8 mouse cellular contexts compared by ENCODE assay signal in genomic region chr5:77140108-77140507, GRCm38 (mm10). TPM values are rescaled to one million over a fixed set of nuclear protein-coding genes. Genes with fewer than 3 reads are reported as not detected.
DNase-seq lines count a peak whose midpoint lies in the region; ATAC-seq and TF ChIP-seq lines count a peak whose summit lies in the region.

No protein-coding gene starts in this region.

- H3K79me2 ChIP-seq in MEL (ENCODE audit: control insufficient read depth, insufficient read depth, low read length, poor library complexity) = no peaks in the 10 kb centered on the region; the same call in 1 of the 2 replicates

- no peak for ATAC-seq in intestine, embryonic 14.5 days (replicated peaks; ENCODE audit: low FRiP score, low TSS enrichment, low read depth)
- ATAC-seq in intestine, postnatal 0 days = no peak
- peak; percentile 86 for ATAC-seq in inflammation-experienced regulatory T-cells, adult 6 months
- no peak for ATAC-seq in forebrain, embryonic 13.5 days

- no peak overlapping the region for H3K27ac ChIP-seq in intestine, embryonic 14.5 days (ENCODE audit: low read depth)
- no peak overlapping the region for H3K27ac ChIP-seq in intestine, postnatal 0 days (ENCODE audit: low read depth, low read length)
- peak overlapping the region; percentile 66 for H3K27ac ChIP-seq in MEL (ENCODE audit: control insufficient read depth, low read depth, low read length)
- no peak overlapping the region for H3K27ac ChIP-seq in forebrain, embryonic 13.5 days

- no peak overlapping the region for H3K9ac ChIP-seq in intestine, embryonic 14.5 days (ENCODE audit: low read length)
- no peak overlapping the region for H3K9ac ChIP-seq in intestine, postnatal 0 days (ENCODE audit: low read depth, low read length)
- peak overlapping the region; percentile 85 for H3K9ac ChIP-seq in MEL (ENCODE audit: control insufficient read depth, low read depth, low read length, poor library complexity, severe bottlenecking)
- no peak overlapping the region for H3K9ac ChIP-seq in forebrain, embryonic 13.5 days

- H3K4me3 ChIP-seq in intestine, embryonic 14.5 days (ENCODE audit: low read depth, low read length) = no peak overlapping the region
- H3K4me3 ChIP-seq in intestine, postnatal 0 days (ENCODE audit: low read depth, low read length) = no peak overlapping the region
- H3K4me3 ChIP-seq in MEL (ENCODE audit: control insufficient read depth in 1 of 2, insufficient read depth in 1 of 2, low read depth in 2 of 2, low read length in 2 of 2) = peak overlapping the region; percentile 46 to 88
- no peak overlapping the region for H3K4me3 ChIP-seq in forebrain, embryonic 13.5 days

- no peak for TF ChIP-seq RAD21 in MEL (IDR thresholded peaks at IDR 0.05; ENCODE audit: low read depth, low read length)

- intact Hi-C loops in left cerebral cortex, postnatal 36 days (cut with DNase I) = no loop called here
- intact Hi-C loops in gastrocnemius, postnatal 36 days (cut with DNase I) = no loop called here

- no peaks in the 10 kb centered on the region for H3K36me3 ChIP-seq in intestine, embryonic 14.5 days (ENCODE audit: control insufficient read depth, insufficient read depth, low read length)
- H3K36me3 ChIP-seq in intestine, postnatal 0 days (ENCODE audit: control insufficient read depth, insufficient read depth) = no peaks in the 10 kb centered on the region
- peaks cover 0 to 11% of the 10 kb centered on the region in 2 experiments; a peak in 2 of 4 replicates for H3K36me3 ChIP-seq in MEL (ENCODE audit: control insufficient read depth in 1 of 2, insufficient read depth in 2 of 2, low read length in 2 of 2)
- no peaks in the 10 kb centered on the region for H3K36me3 ChIP-seq in forebrain, embryonic 13.5 days (ENCODE audit: poor library complexity, severe bottlenecking)

- H3K27me3 ChIP-seq in intestine, embryonic 14.5 days (replicated peaks; ENCODE audit: control insufficient read depth, insufficient read depth, low read length) = no peaks in the 10 kb centered on the region
- H3K27me3 ChIP-seq in intestine, postnatal 0 days (replicated peaks; ENCODE audit: control insufficient read depth, insufficient read depth, low read length) = no peaks in the 10 kb centered on the region
- no peaks in the 10 kb centered on the region for H3K27me3 ChIP-seq in MEL (ENCODE audit: control insufficient read depth in 1 of 2, insufficient read depth in 2 of 2, low read length in 2 of 2)
- peaks cover 18% of the 10 kb centered on the region for H3K27me3 ChIP-seq in forebrain, embryonic 13.5 days

- no peak; a peak in 1 of 4 replicates for TF ChIP-seq EP300 in MEL (IDR thresholded peaks at IDR 0.05; ENCODE audit: low read depth in 1 of 2, low read length in 2 of 2)

- H3K9me3 ChIP-seq in intestine, embryonic 14.5 days (ENCODE audit: control insufficient read depth, low read length) = no peaks in the 10 kb centered on the region
- no peaks in the 10 kb centered on the region for H3K9me3 ChIP-seq in intestine, postnatal 0 days (ENCODE audit: control insufficient read depth)
- H3K9me3 ChIP-seq in MEL (replicated peaks; ENCODE audit: insufficient read depth, low read length) = no peaks in the 10 kb centered on the region
- no peaks in the 10 kb centered on the region for H3K9me3 ChIP-seq in forebrain, embryonic 13.5 days (replicated peaks)

- 0 out of 2 replicates have a peak overlapping the region, but pooled peaks have one; percentile 3 for H3K4me2 ChIP-seq in intestine, embryonic 14.5 days (ENCODE audit: low read length)
- no peak overlapping the region for H3K4me2 ChIP-seq in intestine, postnatal 0 days (replicated peaks; ENCODE audit: low read depth)
- H3K4me2 ChIP-seq in forebrain, embryonic 13.5 days = no peak overlapping the region

- H3K4me1 ChIP-seq in intestine, embryonic 14.5 days (replicated peaks; ENCODE audit: control insufficient read depth, insufficient read depth, low read length) = no peaks in the 10 kb centered on the region; the same call in 1 of the 2 replicates
- no peaks in the 10 kb centered on the region for H3K4me1 ChIP-seq in intestine, postnatal 0 days (replicated peaks; ENCODE audit: control insufficient read depth, insufficient read depth, low read length)
- peaks cover 5 to 16% of the 10 kb centered on the region in 2 experiments; a peak in 3 of 4 replicates for H3K4me1 ChIP-seq in MEL (ENCODE audit: control insufficient read depth in 1 of 2, insufficient read depth in 2 of 2, low read length in 2 of 2)
- H3K4me1 ChIP-seq in forebrain, embryonic 13.5 days = peaks cover 20% of the 10 kb centered on the region

- no peak for TF ChIP-seq CTCF in intestine, postnatal 0 days (IDR thresholded peaks at IDR 0.05; ENCODE audit: low read depth)
- no peak for TF ChIP-seq CTCF in MEL (IDR thresholded peaks at IDR 0.05 in 2 of 3, conservative IDR thresholded peaks at IDR 0.05 in 1 of 3; ENCODE audit: control insufficient read depth in 1 of 3, insufficient read depth in 1 of 3, low read depth in 2 of 3, low read length in 3 of 3, poor library complexity in 1 of 3, severe bottlenecking in 1 of 3)

- TF ChIP-seq POLR2A in MEL (IDR thresholded peaks at IDR 0.05; ENCODE audit: control insufficient read depth in 1 of 2, insufficient read depth in 1 of 2, low read depth in 1 of 2, low read length in 2 of 2, poor library complexity in 1 of 2) = peak; percentile 53 to 77; a peak in 3 of 4 replicates

- no peak for DNase-seq in intestine, embryonic 14.5 days (ENCODE audit: low spot score)
- peak; percentile 85 for DNase-seq in MEL (ENCODE audit: low read depth, low spot score)
- peak; percentile 12 to 32 for DNase-seq in monocyte, adult 2 months (ENCODE audit: low read depth in 1 of 2, low spot score in 2 of 2)
- no peak for DNase-seq in left cerebral cortex, postnatal 36 days (ENCODE audit: low spot score in 2 of 2)
- DNase-seq in gastrocnemius, postnatal 36 days = no peak

- 40% methylated on average over 6 of the region's 6 CpGs for WGBS in intestine, embryonic 14.5 days
- WGBS in intestine, postnatal 0 days = 50% methylated on average over 6 of the region's 6 CpGs
- WGBS in forebrain, embryonic 13.5 days = 67% methylated on average over 6 of the region's 6 CpGs

TF ChIP-seq in MEL, 35 proteins besides CTCF, POLR2A, EP300 and RAD21:
- TF ChIP-seq BHLHE40 (IDR thresholded peaks at IDR 0.05; ENCODE audit: borderline replicate concordance, low read depth, low read length) = no peak
- TF ChIP-seq ZKSCAN1 (IDR thresholded peaks at IDR 0.05; ENCODE audit: low read depth, low read length) = no peak
- peak; percentile 43; the same call in 1 of the 2 replicates for TF ChIP-seq NELFE (IDR thresholded peaks at IDR 0.05; ENCODE audit: low read depth, low read length)
- TF ChIP-seq MXI1 (IDR thresholded peaks at IDR 0.05; ENCODE audit: low read depth, low read length) = peak; percentile 58; the same call in 1 of the 2 replicates
- no peak for TF ChIP-seq E2F4 (IDR thresholded peaks at IDR 0.05; ENCODE audit: borderline replicate concordance, low read depth, low read length)
- peak; percentile 59; the same call in 1 of the 2 replicates for TF ChIP-seq HCFC1 (IDR thresholded peaks at IDR 0.05; ENCODE audit: low read depth, low read length)
- TF ChIP-seq CHD2 (IDR thresholded peaks at IDR 0.05; ENCODE audit: low read length) = no peak; the same call in 1 of the 2 replicates
- no peak for TF ChIP-seq CHD1 (IDR thresholded peaks at IDR 0.05; ENCODE audit: low read depth, low read length)
- no peak for TF ChIP-seq GATA1 (IDR thresholded peaks at IDR 0.05; ENCODE audit: low read depth, low read length)
- TF ChIP-seq USF2 (IDR thresholded peaks at IDR 0.05; ENCODE audit: borderline replicate concordance in 1 of 2, insufficient read depth in 1 of 2, low read depth in 1 of 2, low read length in 2 of 2) = no peak
- TF ChIP-seq KAT2A (conservative IDR thresholded peaks at IDR 0.05; ENCODE audit: low read depth, low read length) = no peak
- TF ChIP-seq SMC3 (IDR thresholded peaks at IDR 0.05; ENCODE audit: low read depth, low read length) = no peak
- peak; percentile 62; the same call in 1 of the 2 replicates for TF ChIP-seq POLR2AphosphoS2 (IDR thresholded peaks at IDR 0.05; ENCODE audit: low read length)
- TF ChIP-seq ETS1 (IDR thresholded peaks at IDR 0.05; ENCODE audit: low read depth, low read length) = 0 out of 2 replicates have a peak, but pooled peaks have one; percentile 5
- no peak for TF ChIP-seq MAFK (IDR thresholded peaks at IDR 0.05; ENCODE audit: borderline replicate concordance, low read depth, low read length)
- TF ChIP-seq ZNF384 (IDR thresholded peaks at IDR 0.05; ENCODE audit: low read depth, low read length) = no peak
- peak; percentile 48 for TF ChIP-seq SIN3A (IDR thresholded peaks at IDR 0.05; ENCODE audit: low read length)
- no peak for TF ChIP-seq UBTF (IDR thresholded peaks at IDR 0.05; ENCODE audit: borderline replicate concordance, insufficient read depth, low read depth, low read length)
- TF ChIP-seq ZC3H11A (IDR thresholded peaks at IDR 0.05; ENCODE audit: low read depth, low read length) = no peak

RNA-seq across cellular contexts. Expression of gene Hopx, which starts 25.2 kb away (rescaled TPM):
- polyA plus RNA-seq in intestine, embryonic 14.5 days (2014; fragmentation: Nextera tagmentation; extraction: Ambion mirVana) = 6.7 and 8.5 TPM in 2 replicates
- polyA plus RNA-seq in intestine, postnatal 0 days (2015; fragmentation: Nextera tagmentation; extraction: Ambion mirVana) = 10.5 and 12.0 TPM in 2 replicates
- total RNA-seq in MEL (2012; rRNA removed) = 42.3 and 43.4 TPM in 2 replicates
- 10 to 100 TPM in 1 of 2 experiments, not detected in 1; 26.8 TPM for polyA plus RNA-seq in MEL (2012; ENCODE audit: insufficient read depth in 1 of 2, insufficient read length in 2 of 2, low read depth in 1 of 2, low replicate concordance in 2 of 2, missing spikeins in 1 of 2)
- 10 to 100 TPM; 13.8 to 24.5 (median 15.9) TPM for polyA plus RNA-seq in inflammation-experienced regulatory T-cells, adult 6 months (2017; shearing (Covaris generic))
- 1.4 and 1.5 TPM in 2 replicates for polyA plus RNA-seq in forebrain, embryonic 13.5 days (2015; fragmentation: Nextera tagmentation; extraction: Ambion mirVana)
- 10 to 100 TPM; 28.6 to 28.8 TPM for total RNA-seq in left cerebral cortex, postnatal 36 days (2021)
- 1 to 10 TPM; 3.1 to 3.6 TPM for total RNA-seq in gastrocnemius, postnatal 36 days (2021)

Comparison
In these comparisons a context has a peak if more than half of its experiments do, and no peak if none do; other contexts are left out.
1. DNase-seq: peak in MEL (single experiment) and monocyte, adult 2 months (2 of 2); none in intestine, embryonic 14.5 days (single experiment), left cerebral cortex, postnatal 36 days (0 of 2) and gastrocnemius, postnatal 36 days (0 of 2).
2. H3K4me3 ChIP-seq: peak in MEL (2 of 2); none in intestine, embryonic 14.5 days (single experiment), intestine, postnatal 0 days (single experiment) and forebrain, embryonic 13.5 days (single experiment).